Mouse (Mus musculus): ENCODE measurements around the gene Tmem182. TPM values are rescaled to one million over a fixed set of nuclear protein-coding genes. Genes with fewer than 3 reads are reported as not detected.

The Tmem182 gene
- polyA plus RNA-seq, 1 experiment from 2014 or later: 17.2 TPM

Other genes with a start within 250 kb of the Tmem182 start
- 0.17 and 0.18 TPM in 2 replicates for gene Slc9a4, start 225.5 kb upstream of the Tmem182 start, polyA plus RNA-seq (2014; fragmentation: Nextera tagmentation; extraction: Ambion mirVana)
- 1.9 and 2.3 TPM in 2 replicates for gene Slc9a2, start 125.0 kb upstream of the Tmem182 start, polyA plus RNA-seq (2014; fragmentation: Nextera tagmentation; extraction: Ambion mirVana)
- gene Mfsd9, start 14.9 kb upstream of the Tmem182 start, polyA plus RNA-seq (2014; fragmentation: Nextera tagmentation; extraction: Ambion mirVana): 4.4 and 4.6 TPM in 2 replicates